Mouse (Mus musculus) heart, embryonic 10.5 days (tissue): ENCODE results near the gene Disp3. TPM values are rescaled to one million over a fixed set of nuclear protein-coding genes. Genes with fewer than 3 reads are reported as not detected.

Experiments used
- DNase-seq: peaks from one replicate; pipeline ENCODE4 v3.0.0-alpha.2; 2017; ENCODE audit warnings: low spot score
- H3K27ac ChIP-seq: fragments of 300-500 bp; sonication (generic); 2 replicates; pipeline ENCODE4 v1.5.1; 2016; ENCODE audit warnings: mild to moderate bottlenecking
- H3K27me3 ChIP-seq: fragments of 300-500 bp; sonication (generic); 2 replicates; pipeline ENCODE4 v1.6.1; 2016; ENCODE audit warnings: mild to moderate bottlenecking; ENCODE audit not compliant: poor library complexity, insufficient read depth, severe bottlenecking
- H3K36me3 ChIP-seq: fragments of 300-500 bp; sonication (generic); 2 replicates; pipeline ENCODE4 v1.6.1; 2016; ENCODE audit warnings: mild to moderate bottlenecking, moderate library complexity
- H3K4me1 ChIP-seq: fragments of 300-500 bp; sonication (generic); 2 replicates; pipeline ENCODE4 v1.6.1; 2016; ENCODE audit warnings: mild to moderate bottlenecking
- H3K4me3 ChIP-seq: fragments of 300-500 bp; sonication (generic); 2 replicates; pipeline ENCODE4 v1.5.1; 2016; ENCODE audit warnings: mild to moderate bottlenecking, moderate library complexity
- H3K9me3 ChIP-seq: fragments of 300-500 bp; sonication (generic); 2 replicates; pipeline ENCODE4 v1.6.1; 2016; ENCODE audit warnings: mild to moderate bottlenecking, moderate library complexity
- WGBS: fragments of 180-500 bp; shearing (Covaris S2); methylation state at CpG from one replicate; pipeline ENCODE4 v1.1.7; 2016; 5-methylcytosine and 5-hydroxymethylcytosine counted together
- polyA plus RNA-seq: library from polyadenylated mRNA; unstranded; fragments of >200 nt; fragmentation: Nextera tagmentation; extraction: Ambion mirVana; gene quantifications from 2 replicates; pipeline ENCODE4 v1.2.1, GENCODE M21; 2016

The Disp3 gene
- 0.04 TPM in 2 replicates for polyA plus RNA-seq

DNA sequence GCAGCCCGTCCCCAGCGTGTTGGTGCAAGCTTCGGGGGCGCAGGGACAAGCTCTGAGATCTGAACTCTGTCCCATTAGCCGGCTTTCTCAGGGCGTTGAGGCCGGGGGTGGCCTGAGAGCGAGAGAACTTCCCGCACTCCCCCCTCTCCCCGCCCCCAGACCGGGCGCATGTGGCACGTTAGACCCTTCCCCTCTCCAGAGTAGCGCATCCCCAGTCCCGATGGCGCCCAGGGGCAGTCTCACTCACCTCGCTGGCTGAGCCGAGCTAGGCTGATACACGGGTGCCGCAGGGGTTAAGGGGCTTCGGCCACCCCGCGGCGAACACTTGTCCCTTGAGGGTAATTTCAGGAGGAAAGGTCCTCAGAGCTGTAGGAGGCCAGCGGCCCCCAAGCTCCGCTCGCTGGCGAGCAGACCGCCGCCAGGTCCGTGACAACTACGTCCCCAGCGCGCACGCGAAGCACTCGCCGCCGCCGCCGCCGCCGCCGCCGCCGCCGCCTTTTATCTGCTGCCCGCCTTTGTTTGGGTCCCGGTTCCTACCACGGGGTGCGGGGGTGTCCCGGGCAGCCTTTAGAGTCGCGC is at the start of gene Disp3:
Disp3 (minus strand) TSS at position 490 of the 579 bp plus-strand sequence.
- H3K27ac ChIP-seq, result no peak within 1 kb of the TSS
- peaks cover 12% of the 10 kb centered on the region for H3K4me1 ChIP-seq
- DNase-seq, result no peak
- peaks cover 77% of the 10 kb centered on the region for H3K27me3 ChIP-seq
- H3K9me3 ChIP-seq, result no peaks in the 10 kb centered on the region
- peak within 1 kb of the TSS; percentile 57 for H3K4me3 ChIP-seq
- under 1% methylated on average over 53 of the region's 54 CpGs for WGBS
- no peaks in the 10 kb centered on the region for H3K36me3 ChIP-seq

GRCm38 (mm10) chr4:148330269-148330668 is 42.5 kb upstream of the Disp3 start:
- Histone ChIP-seq H3K27me3 (peaks cover 13% of the 10 kb centered on the region; the same call in 1 of the 2 replicates), H3K9me3 (no peaks in the 10 kb centered on the region), H3K4me3 (no peak overlapping the region), H3K36me3 (no peaks in the 10 kb centered on the region), H3K27ac (no peak overlapping the region), H3K4me1 (peaks cover 11% of the 10 kb centered on the region)
- 74% methylated on average over 2 of the region's 2 CpGs for WGBS
- DNase-seq, result no peak

DNA sequence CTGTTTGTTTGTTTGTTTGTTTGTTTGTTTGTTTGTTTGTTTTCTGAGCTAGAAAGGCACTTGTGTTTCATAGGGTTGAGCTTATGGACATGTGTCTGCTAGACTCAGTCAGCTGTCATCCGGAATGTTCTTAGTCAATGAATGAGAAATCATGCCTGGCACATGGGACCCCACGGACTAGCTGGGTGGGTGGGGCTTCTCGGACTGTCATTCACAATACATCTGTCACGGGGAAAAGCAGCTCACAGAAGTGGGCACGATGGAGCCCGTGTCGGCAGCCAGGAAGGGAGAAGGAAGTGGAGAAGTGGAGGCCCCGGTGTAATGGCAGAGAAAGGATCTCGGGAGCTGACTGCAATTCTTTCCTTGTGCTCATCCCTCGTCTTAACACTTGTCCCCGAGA is 41.7 kb upstream of the Disp3 start:
- H3K36me3 ChIP-seq, result no peaks in the 10 kb centered on the region
- peaks cover 19% of the 10 kb centered on the region; the same call in 1 of the 2 replicates for H3K27me3 ChIP-seq
- no peaks in the 10 kb centered on the region for H3K9me3 ChIP-seq
- no peak overlapping the region for H3K27ac ChIP-seq
- no peak for DNase-seq
- WGBS, result 52% methylated on average over 11 of the region's 11 CpGs
- no peak overlapping the region for H3K4me3 ChIP-seq
- H3K4me1 ChIP-seq, result peaks cover 18% of the 10 kb centered on the region

GRCm38 (mm10) chr4:148328237-148328636 is 40.5 kb upstream of the Disp3 start:
- WGBS, result 83% methylated on average over 1 of the region's 1 CpGs

DNA sequence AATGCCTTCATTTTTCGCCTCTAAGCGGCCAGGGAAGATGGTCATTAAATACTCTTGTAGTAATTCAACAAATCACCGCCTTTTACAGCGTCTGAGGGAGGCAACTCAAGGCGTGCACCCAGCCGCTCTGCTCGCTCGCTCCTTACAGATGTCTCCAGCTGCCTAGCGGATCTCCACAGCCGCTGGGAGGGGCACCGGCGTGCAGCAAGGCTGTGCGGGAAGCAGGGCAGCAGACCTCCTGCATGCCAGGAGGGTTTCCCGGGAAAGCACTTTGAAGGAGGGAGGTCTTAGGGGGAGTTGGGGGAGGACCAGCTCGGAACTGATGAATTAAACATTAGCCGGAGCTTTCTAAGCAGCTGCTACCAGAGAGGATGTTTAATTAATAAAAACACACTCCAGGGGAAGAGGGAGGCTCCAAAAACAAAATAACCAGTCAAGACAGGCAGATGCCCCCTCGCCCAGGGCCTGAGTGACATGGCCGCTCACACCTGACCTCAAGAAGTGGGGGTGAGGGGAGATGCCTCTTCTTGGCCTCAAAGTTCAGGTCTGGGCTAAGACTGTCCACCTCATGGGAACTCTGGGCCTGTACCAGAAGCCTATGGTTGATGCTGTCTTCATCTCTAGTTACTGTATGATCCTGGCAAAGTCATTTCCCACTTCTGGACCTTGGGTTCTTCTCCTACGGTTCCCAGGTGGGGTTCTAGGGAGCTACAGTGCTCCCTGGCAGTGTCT is 39.7 kb upstream of the Disp3 start:
- Histone ChIP-seq H3K4me3 (0 out of 2 replicates have a peak overlapping the region, but pooled peaks have one; percentile 12), H3K27ac (no peak overlapping the region)

More at GRCm38 (mm10) chr4:148328237-148328636, 40.5 kb upstream of the Disp3 start:
- no peak overlapping the region for H3K27ac ChIP-seq
- H3K27me3 ChIP-seq, result peaks cover 24% of the 10 kb centered on the region
- no peak overlapping the region for H3K4me3 ChIP-seq
- H3K36me3 ChIP-seq, result no peaks in the 10 kb centered on the region
- H3K4me1 ChIP-seq, result peaks cover 18% of the 10 kb centered on the region
- H3K9me3 ChIP-seq, result no peaks in the 10 kb centered on the region
- no peak for DNase-seq

DNA sequence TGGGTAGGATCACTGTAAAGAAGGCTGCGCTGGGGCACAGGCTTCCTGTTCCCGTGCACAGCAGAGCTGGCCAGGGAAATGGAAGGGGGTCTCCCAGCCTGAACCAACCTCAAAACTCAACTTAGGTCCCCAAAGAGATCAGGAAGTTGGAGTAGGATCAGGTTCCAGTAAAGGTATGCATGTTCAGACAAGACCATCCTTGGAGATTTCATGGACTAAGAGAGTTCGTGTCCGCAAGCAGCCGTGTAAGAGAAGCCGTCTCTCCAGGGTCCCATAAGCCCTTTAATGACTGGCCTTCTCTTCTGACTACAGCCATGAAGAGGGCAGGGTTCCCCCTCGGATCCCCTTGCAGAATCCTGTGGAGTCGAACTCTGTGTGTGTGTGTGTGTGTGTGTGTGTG is 39.0 kb upstream of the Disp3 start:
- H3K4me1 ChIP-seq, result peaks cover 18% of the 10 kb centered on the region
- 59% methylated on average over 8 of the region's 8 CpGs for WGBS
- peaks cover 39% of the 10 kb centered on the region for H3K27me3 ChIP-seq
- DNase-seq, result no peak
- no peak overlapping the region for H3K27ac ChIP-seq
- H3K4me3 ChIP-seq, result no peak overlapping the region
- H3K36me3 ChIP-seq, result no peaks in the 10 kb centered on the region
- no peaks in the 10 kb centered on the region for H3K9me3 ChIP-seq

More for the DNA sequence above, 39.7 kb upstream of the Disp3 start:
- Histone ChIP-seq H3K9me3 (no peaks in the 10 kb centered on the region), H3K36me3 (no peaks in the 10 kb centered on the region), H3K4me1 (peaks cover 18% of the 10 kb centered on the region), H3K27me3 (peaks cover 33% of the 10 kb centered on the region)
- no peak for DNase-seq
- 17% methylated on average over 19 of the region's 19 CpGs for WGBS

DNA sequence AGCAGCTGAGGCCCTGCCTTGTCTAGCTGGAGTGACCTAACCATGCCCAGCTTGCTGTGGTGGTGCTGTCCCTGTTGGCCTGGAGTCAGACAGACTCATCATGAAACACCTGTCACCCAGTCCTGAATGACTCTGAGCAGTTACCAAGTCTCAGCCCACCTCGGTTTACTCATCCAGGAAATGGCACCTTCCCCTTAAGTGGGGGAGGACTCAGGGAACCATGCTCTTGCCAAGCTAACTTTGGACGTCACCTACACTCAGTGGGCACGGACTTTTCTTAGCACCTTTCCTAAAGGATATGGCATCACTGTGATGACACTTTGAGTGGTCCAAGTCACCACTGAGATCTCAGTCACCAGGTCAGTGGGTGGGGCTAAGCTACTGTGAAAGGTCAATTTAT is 38.2 kb upstream of the Disp3 start:
- peaks cover 18% of the 10 kb centered on the region for H3K4me1 ChIP-seq
- 81% methylated on average over 3 of the region's 3 CpGs for WGBS

GRCm38 (mm10) chr4:148325057-148325456 is 37.3 kb upstream of the Disp3 start:
- Histone ChIP-seq H3K27ac (no peak overlapping the region), H3K36me3 (no peaks in the 10 kb centered on the region), H3K4me1 (peaks cover 18% of the 10 kb centered on the region), H3K4me3 (no peak overlapping the region), H3K9me3 (no peaks in the 10 kb centered on the region), H3K27me3 (peaks cover 49% of the 10 kb centered on the region)
- DNase-seq, result no peak
- 22% methylated on average over 2 of the region's 2 CpGs for WGBS

More for the DNA sequence above, 38.2 kb upstream of the Disp3 start:
- no peaks in the 10 kb centered on the region for H3K36me3 ChIP-seq
- H3K9me3 ChIP-seq, result no peaks in the 10 kb centered on the region
- peaks cover 47% of the 10 kb centered on the region for H3K27me3 ChIP-seq
- no peak overlapping the region for H3K27ac ChIP-seq
- no peak for DNase-seq
- no peak overlapping the region for H3K4me3 ChIP-seq

DNA sequence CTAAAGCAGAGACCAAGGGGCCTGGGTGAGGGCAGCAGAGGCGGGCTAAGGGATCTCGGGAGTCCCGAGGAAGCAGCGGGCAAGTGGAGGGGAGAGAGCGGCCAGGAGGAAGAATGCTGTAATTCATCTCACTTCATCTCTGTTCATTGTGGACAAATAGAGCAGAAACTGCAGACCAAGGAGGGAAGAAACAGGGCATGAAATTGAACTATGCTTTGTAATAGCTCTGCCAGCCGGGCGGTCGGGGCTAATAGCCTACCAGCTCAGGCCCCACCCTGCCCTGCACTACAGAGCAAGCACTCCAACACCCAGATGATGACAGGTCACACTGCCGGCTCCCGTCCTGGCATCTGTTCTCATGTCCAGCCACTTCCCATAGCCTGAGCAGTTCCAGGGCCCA is 34.4 kb upstream of the Disp3 start:
- no peaks in the 10 kb centered on the region for H3K36me3 ChIP-seq
- no peak overlapping the region for H3K27ac ChIP-seq
- peaks cover 42% of the 10 kb centered on the region for H3K27me3 ChIP-seq
- no peak for DNase-seq
- H3K4me1 ChIP-seq, result peaks cover 15% of the 10 kb centered on the region
- WGBS, result 40% methylated on average over 10 of the region's 10 CpGs
- H3K9me3 ChIP-seq, result no peaks in the 10 kb centered on the region
- H3K4me3 ChIP-seq, result no peak overlapping the region

DNA sequence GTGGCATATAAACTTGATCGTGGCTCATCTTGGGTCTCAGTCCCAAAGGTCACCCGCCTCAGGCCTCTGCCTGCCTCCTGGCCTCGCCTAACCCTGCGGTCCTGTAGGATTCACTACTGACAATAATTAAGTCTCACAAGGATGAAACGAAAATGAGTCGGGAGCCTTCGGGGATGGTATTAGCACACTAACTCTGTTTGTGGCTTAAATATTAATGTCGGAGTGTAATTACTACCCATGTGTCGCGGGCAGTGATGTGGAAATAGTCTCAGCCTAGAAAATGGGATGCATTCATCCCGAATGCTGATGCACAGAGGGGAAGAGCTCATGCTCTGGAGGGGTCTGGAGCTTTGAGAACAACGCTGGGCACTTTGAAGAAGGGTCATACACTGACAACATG is 31.6 kb upstream of the Disp3 start:
- no peak overlapping the region for H3K4me3 ChIP-seq
- peaks cover 41% of the 10 kb centered on the region for H3K27me3 ChIP-seq
- 86% methylated on average over 12 of the region's 12 CpGs for WGBS
- no peaks in the 10 kb centered on the region for H3K9me3 ChIP-seq
- DNase-seq, result no peak
- H3K4me1 ChIP-seq, result peaks cover under 1% of the 10 kb centered on the region
- no peak overlapping the region for H3K27ac ChIP-seq
- H3K36me3 ChIP-seq, result no peaks in the 10 kb centered on the region

GRCm38 (mm10) chr4:148315377-148316175 is 27.8 kb upstream of the Disp3 start:
- 78% methylated on average over 16 of the region's 16 CpGs for WGBS
- Histone ChIP-seq H3K27ac (no peak overlapping the region), H3K9me3 (no peaks in the 10 kb centered on the region), H3K4me3 (no peak overlapping the region), H3K27me3 (peaks cover 23% of the 10 kb centered on the region; the same call in 1 of the 2 replicates), H3K36me3 (no peaks in the 10 kb centered on the region), H3K4me1 (peaks cover 15% of the 10 kb centered on the region)
- DNase-seq, result no peak

GRCm38 (mm10) chr4:148314396-148314795 is 26.6 kb upstream of the Disp3 start:
- DNase-seq, result no peak
- peaks cover 28% of the 10 kb centered on the region; the same call in 1 of the 2 replicates for H3K27me3 ChIP-seq
- peaks cover 15% of the 10 kb centered on the region for H3K4me1 ChIP-seq
- H3K4me3 ChIP-seq, result no peak overlapping the region
- H3K27ac ChIP-seq, result no peak overlapping the region
- no peaks in the 10 kb centered on the region for H3K36me3 ChIP-seq
- 74% methylated on average over 10 of the region's 10 CpGs for WGBS
- H3K9me3 ChIP-seq, result no peaks in the 10 kb centered on the region

- peaks cover 32% of the 10 kb centered on the region; the same call in 1 of the 2 replicates for H3K27me3 ChIP-seq
- 11% methylated on average over 8 of the region's 8 CpGs for WGBS
These were observed 25.8 kb upstream of the Disp3 start for GRCm38 (mm10) chr4:148313601-148314000.

More at GRCm38 (mm10) chr4:148313601-148314000, 25.8 kb upstream of the Disp3 start:
- H3K9me3 ChIP-seq, result no peaks in the 10 kb centered on the region
- peaks cover 15% of the 10 kb centered on the region for H3K4me1 ChIP-seq
- H3K27ac ChIP-seq, result no peak overlapping the region
- H3K36me3 ChIP-seq, result no peaks in the 10 kb centered on the region
- no peak overlapping the region for H3K4me3 ChIP-seq
- DNase-seq, result no peak
